Mouse (Mus musculus) megakaryocyte-erythroid progenitor cell, adult 5-6 weeks (primary cell): Measurements from ENCODE around the gene Smim24. TPM values are rescaled to one million over a fixed set of nuclear protein-coding genes. Genes with fewer than 3 reads are reported as not detected.
A peak's percentile ranks its signal among the peaks of the same experiment; 100 is the strongest.

ENCODE experiments used
- ATAC-seq: replicated peaks from 2 replicates; pipeline ENCODE4 v1.8.0; 2016; ENCODE audit warnings: mild to moderate bottlenecking, inconsistent platforms; ENCODE audit not compliant: severe bottlenecking, poor library complexity, low FRiP score, low TSS enrichment
- total RNA-seq, 2 experiments: library from RNA; stranded (forward) in 1 of 2; stranded (reverse) in 1 of 2; fragments of 200-1000, 215-1000 nt in 1 of 2; fragments of >200 nt in 1 of 2; fragmentation: Nextera tagmentation in 1 of 2; gene quantifications; 2 replicates each; pipeline ENCODE4 v1.2.3; 2014 to 2017

The Smim24 gene
- total RNA-seq, 2 experiments from 2014 or later = 7.4 to 12.8 TPM

GRCm38 (mm10) chr10:81385603-81386306, 7.1 kb upstream of the Smim24 start:
- no peak for ATAC-seq

- no peak for ATAC-seq
These were observed 5.1 kb upstream of the Smim24 start for GRCm38 (mm10) chr10:81387716-81388115.

GRCm38 (mm10) chr10:81388505-81389055, 4.3 kb upstream of the Smim24 start, which contains the start of gene Gm48552:
TSS of gene Gm48552 (plus strand) at chr10:81389005.
- no peak for ATAC-seq

- ATAC-seq = no peak
These were observed 3.5 kb upstream of the Smim24 start for GRCm38 (mm10) chr10:81389373-81389772.

GRCm38 (mm10) chr10:81389801-81390677, 2.8 kb upstream of the Smim24 start:
- ATAC-seq = peak; percentile 57

GRCm38 (mm10) chr10:81390678-81390965, 2.2 kb upstream of the Smim24 start:
- ATAC-seq = no peak

- no peak for ATAC-seq
These were observed 581 bp upstream of the Smim24 start for GRCm38 (mm10) chr10:81392270-81392669.

- no peak for ATAC-seq
These were observed 709 bp downstream of the Smim24 start for GRCm38 (mm10) chr10:81393456-81394063.

- ATAC-seq = no peak
These were observed 2.3 kb downstream of the Smim24 start for GRCm38 (mm10) chr10:81395127-81395526.

GRCm38 (mm10) chr10:81395865-81396264, 3.0 kb downstream of the Smim24 start:
- no peak for ATAC-seq

GRCm38 (mm10) chr10:81396749-81397148, 3.9 kb downstream of the Smim24 start:
- ATAC-seq = no peak

GRCm38 (mm10) chr10:81399296-81399695, 6.4 kb downstream of the Smim24 start:
- ATAC-seq = no peak

- no peak for ATAC-seq
These were observed 7.0 kb downstream of the Smim24 start for GRCm38 (mm10) chr10:81399798-81400308.

- ATAC-seq = no peak
These were observed 7.7 kb downstream of the Smim24 start for GRCm38 (mm10) chr10:81400371-81401204.

- no peak for ATAC-seq
These were observed 8.3 kb downstream of the Smim24 start for GRCm38 (mm10) chr10:81401205-81401520.

GRCm38 (mm10) chr10:81401521-81402226, 8.8 kb downstream of the Smim24 start:
- ATAC-seq = peak; percentile 64

- ATAC-seq = no peak
These were observed 9.4 kb downstream of the Smim24 start for GRCm38 (mm10) chr10:81402227-81402765.

- no peak for ATAC-seq
These were observed 10.7 kb downstream of the Smim24 start for GRCm38 (mm10) chr10:81403511-81403910.
